Mouse (Mus musculus) lung, embryonic 15.5 days (tissue): ENCODE data around the gene Gstp2. TPM values are rescaled to one million over a fixed set of nuclear protein-coding genes. Genes with fewer than 3 reads are reported as not detected.

Experiments
- ATAC-seq: fragments of 200-750 bp; cut with Nextera tagmentation; 2 replicates; pipeline ENCODE4 v1.8.0; 2017; ENCODE audit warnings: moderate number of reproducible peaks, borderline replicate concordance; ENCODE audit not compliant: low FRiP score, low TSS enrichment; ENCODE audit errors: extremely low read depth
- H3K27ac ChIP-seq: fragments of 300-500 bp; sonication (generic); 2 replicates; pipeline ENCODE4 v1.5.1; 2015; ENCODE audit warnings: moderate library complexity, mild to moderate bottlenecking, inconsistent platforms
- H3K27me3 ChIP-seq: fragments of 300-500 bp; sonication (generic); 2 replicates; pipeline ENCODE4 v1.6.1; 2015; ENCODE audit warnings: inconsistent platforms
- H3K36me3 ChIP-seq: fragments of 300-500 bp; sonication (generic); 2 replicates; pipeline ENCODE4 v1.6.1; 2015; ENCODE audit warnings: inconsistent platforms
- H3K4me1 ChIP-seq: fragments of 300-500 bp; sonication (generic); 2 replicates; pipeline ENCODE4 v1.6.1; 2015; ENCODE audit warnings: inconsistent platforms
- H3K4me2 ChIP-seq: fragments of 300-500 bp; sonication (generic); 2 replicates; pipeline ENCODE4 v1.6.1; 2015; ENCODE audit warnings: inconsistent platforms, mild to moderate bottlenecking, moderate library complexity
- H3K4me3 ChIP-seq: fragments of 300-500 bp; sonication (generic); 2 replicates; pipeline ENCODE4 v1.5.1; 2015; ENCODE audit warnings: mild to moderate bottlenecking, inconsistent platforms
- H3K9ac ChIP-seq: fragments of 300-500 bp; sonication (generic); 2 replicates; pipeline ENCODE4 v1.6.1; 2015; ENCODE audit warnings: inconsistent platforms
- H3K9me3 ChIP-seq: fragments of 300-500 bp; sonication (generic); 2 replicates; pipeline ENCODE4 v1.6.1; 2016; ENCODE audit warnings: inconsistent platforms
- WGBS: fragments of 180-500 bp; shearing (Covaris S2); methylation state at CpG from one replicate; pipeline ENCODE4 v1.1.7; 2015; 5-methylcytosine and 5-hydroxymethylcytosine counted together
- polyA plus RNA-seq: library from polyadenylated mRNA; unstranded; fragments of >200 nt; fragmentation: Nextera tagmentation; extraction: Ambion mirVana; gene quantifications from 2 replicates; pipeline ENCODE4 v1.2.1, GENCODE M21; 2015

Gstp2 gene
- polyA plus RNA-seq, 1 experiment from 2014 or later, result 5.2 TPM

GRCm38 (mm10) chr19:3991966-3992365 lies 53.9 kb downstream of the Gstp2 start:
- Histone ChIP-seq H3K9ac (no peak overlapping the region), H3K36me3 (no peaks in the 10 kb centered on the region), H3K4me1 (peaks cover 9% of the 10 kb centered on the region), H3K27ac (no peak overlapping the region), H3K4me3 (no peak overlapping the region), H3K27me3 (no peaks in the 10 kb centered on the region), H3K4me2 (no peak overlapping the region), H3K9me3 (no peaks in the 10 kb centered on the region)
- no peak for ATAC-seq
- 80% methylated on average over 3 of the region's 3 CpGs for WGBS

GRCm38 (mm10) chr19:3991562-3991961 lies 54.3 kb downstream of the Gstp2 start:
- H3K4me1 ChIP-seq, result peaks cover 13% of the 10 kb centered on the region
- H3K27me3 ChIP-seq, result no peaks in the 10 kb centered on the region
- no peaks in the 10 kb centered on the region for H3K9me3 ChIP-seq
- no peak overlapping the region for H3K4me2 ChIP-seq
- no peaks in the 10 kb centered on the region for H3K36me3 ChIP-seq
- 96% methylated on average over 3 of the region's 3 CpGs for WGBS
- no peak for ATAC-seq
- H3K4me3 ChIP-seq, result no peak overlapping the region
- no peak overlapping the region for H3K9ac ChIP-seq
- H3K27ac ChIP-seq, result no peak overlapping the region

- no peak for ATAC-seq
- Histone ChIP-seq H3K4me1 (peaks cover 16% of the 10 kb centered on the region), H3K9ac (no peak overlapping the region), H3K36me3 (no peaks in the 10 kb centered on the region), H3K27me3 (no peaks in the 10 kb centered on the region), H3K4me3 (no peak overlapping the region), H3K27ac (no peak overlapping the region), H3K4me2 (no peak overlapping the region), H3K9me3 (no peaks in the 10 kb centered on the region)
- 20% methylated on average over 6 of the region's 6 CpGs for WGBS
Measured at GRCm38 (mm10) chr19:3990804-3991203, 55.0 kb downstream of the Gstp2 start.

Other genes starting within 250 kb of the Gstp2 start
- gene Chka, start 194.2 kb downstream of the Gstp2 start, polyA plus RNA-seq, result 55.8 and 68.1 TPM in 2 replicates
- 46.6 and 53.1 TPM in 2 replicates for gene Tcirg1, start 138.9 kb downstream of the Gstp2 start, polyA plus RNA-seq
- 303 and 306 TPM in 2 replicates for gene Ndufs8, start 133.2 kb downstream of the Gstp2 start, polyA plus RNA-seq
- gene Aldh3b1, start 116.2 kb downstream of the Gstp2 start, polyA plus RNA-seq, result 3.5 and 4.6 TPM in 2 replicates
- gene Unc93b1, start 110.8 kb downstream of the Gstp2 start, polyA plus RNA-seq, result 18.4 and 22.3 TPM in 2 replicates
- 0.11 and 0.13 TPM in 2 replicates for gene Aldh3b3, start 87.4 kb downstream of the Gstp2 start, polyA plus RNA-seq
- gene Aldh3b2, start 73.7 kb downstream of the Gstp2 start, polyA plus RNA-seq, result 1.3 and 1.5 TPM in 2 replicates
- gene Acy3, start 59.5 kb downstream of the Gstp2 start, polyA plus RNA-seq, result 11.1 and 12.5 TPM in 2 replicates
- not detected in 2 replicates for gene Tbx10, start 53.3 kb downstream of the Gstp2 start, polyA plus RNA-seq
- gene Nudt8, start 45.4 kb downstream of the Gstp2 start, polyA plus RNA-seq, result 25.9 and 28.0 TPM in 2 replicates
- gene Gm49405, start 45.4 kb downstream of the Gstp2 start, polyA plus RNA-seq, result 2.3 and 2.4 TPM in 2 replicates
- gene Doc2g, start 42.7 kb downstream of the Gstp2 start, polyA plus RNA-seq, result 3.6 and 4.9 TPM in 2 replicates
- 191 and 199 TPM in 2 replicates for gene Ndufv1, start 33.2 kb downstream of the Gstp2 start, polyA plus RNA-seq
- gene Gstp1, start 8.0 kb downstream of the Gstp2 start, polyA plus RNA-seq, result 470 and 486 TPM in 2 replicates
- gene Gstp3, start 13.5 kb upstream of the Gstp2 start, polyA plus RNA-seq, result 0.22 and 0.83 TPM in 2 replicates
- not detected in 2 replicates for gene Cabp2, start 35.6 kb upstream of the Gstp2 start, polyA plus RNA-seq
- gene Cdk2ap2, start 51.2 kb upstream of the Gstp2 start, polyA plus RNA-seq, result 100 and 103 TPM in 2 replicates
- 12.5 and 13.8 TPM in 2 replicates for gene Pitpnm1, start 54.0 kb upstream of the Gstp2 start, polyA plus RNA-seq
- 104 and 106 TPM in 2 replicates for gene Aip, start 79.8 kb upstream of the Gstp2 start, polyA plus RNA-seq
- not detected in 2 replicates for gene Gpr152, start 93.8 kb upstream of the Gstp2 start, polyA plus RNA-seq
- 0.11 TPM in 1 of 2 replicates, not detected in the other for gene Cabp4, start 98.0 kb upstream of the Gstp2 start, polyA plus RNA-seq
- gene Coro1b, start 102.6 kb upstream of the Gstp2 start, polyA plus RNA-seq, result 157 and 168 TPM in 2 replicates
- 3.4 and 13.5 TPM in 2 replicates for gene Ptprcap, start 107.6 kb upstream of the Gstp2 start, polyA plus RNA-seq
- gene Rps6kb2, start 117.3 kb upstream of the Gstp2 start, polyA plus RNA-seq, result 45.0 and 49.4 TPM in 2 replicates
- gene Carns1, start 129.5 kb upstream of the Gstp2 start, polyA plus RNA-seq, result 2.4 and 2.8 TPM in 2 replicates
- gene Tbc1d10c, start 145.3 kb upstream of the Gstp2 start, polyA plus RNA-seq, result 2.5 and 6.7 TPM in 2 replicates
- 974 TPM in 2 replicates for gene Ppp1ca, start 146.0 kb upstream of the Gstp2 start, polyA plus RNA-seq
- gene Rad9a, start 155.6 kb upstream of the Gstp2 start, polyA plus RNA-seq, result 32.5 and 34.7 TPM in 2 replicates
- 4.7 and 5.5 TPM in 2 replicates for gene Clcf1, start 168.2 kb upstream of the Gstp2 start, polyA plus RNA-seq
- gene AC109138.7, start 168.3 kb upstream of the Gstp2 start, polyA plus RNA-seq, result not detected in 2 replicates
- 27.6 and 32.4 TPM in 2 replicates for gene Pold4, start 185.9 kb upstream of the Gstp2 start, polyA plus RNA-seq
- gene Ssh3, start 223.2 kb upstream of the Gstp2 start, polyA plus RNA-seq, result 15.2 and 16.9 TPM in 2 replicates
- 3.3 and 4.2 TPM in 2 replicates for gene Ankrd13d, start 237.1 kb upstream of the Gstp2 start, polyA plus RNA-seq